Mouse (Mus musculus) liver, postnatal 0 days (tissue): ENCODE data around the gene Gpr132.

ENCODE experiments used
- CTCF ChIP-seq: sonication (generic); IDR thresholded peaks from 2 replicates; pipeline ENCODE4 v1.5.1; 2016; ENCODE audit warnings: antibody characterized with exemption, low read depth
- EP300 ChIP-seq: IDR thresholded peaks from 2 replicates; pipeline ENCODE4 v1.6.1; 2016; ENCODE audit warnings: antibody characterized with exemption, low read depth, mild to moderate bottlenecking

DNA sequence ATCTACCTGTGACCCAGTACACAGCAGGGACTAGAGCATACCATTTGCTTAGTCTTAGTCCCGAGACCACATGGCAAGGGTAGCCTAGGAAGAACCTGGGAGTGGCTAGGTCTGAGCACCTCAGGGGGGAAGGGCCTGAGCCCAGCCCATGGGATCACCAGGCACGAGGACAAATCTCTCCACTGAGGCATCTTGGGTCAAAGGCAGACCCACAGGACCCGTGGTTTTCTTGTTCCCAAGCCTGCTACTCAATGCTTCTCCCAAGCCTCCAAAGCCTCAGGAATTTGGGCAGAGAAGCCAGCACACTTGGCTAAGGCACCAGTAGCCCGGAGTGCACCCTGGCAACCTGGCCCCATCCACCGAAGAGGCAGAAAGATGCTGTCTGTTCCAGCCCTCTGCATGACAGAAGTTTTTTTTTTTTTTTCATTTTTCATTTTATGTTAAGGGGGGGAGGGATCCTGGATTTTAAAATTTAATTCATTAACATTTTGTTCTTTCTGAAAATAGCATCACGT is 13.3 kb upstream of the Gpr132 start:
- TF ChIP-seq CTCF: no peak
- no peak for TF ChIP-seq EP300
